Mouse (Mus musculus): ENCODE measurements around the gene Vrk1. TPM values are rescaled to one million over a fixed set of nuclear protein-coding genes. Genes with fewer than 3 reads are reported as not detected.

The Vrk1 gene
- polyA plus RNA-seq, 1 experiment = 15.8 TPM

DNA sequence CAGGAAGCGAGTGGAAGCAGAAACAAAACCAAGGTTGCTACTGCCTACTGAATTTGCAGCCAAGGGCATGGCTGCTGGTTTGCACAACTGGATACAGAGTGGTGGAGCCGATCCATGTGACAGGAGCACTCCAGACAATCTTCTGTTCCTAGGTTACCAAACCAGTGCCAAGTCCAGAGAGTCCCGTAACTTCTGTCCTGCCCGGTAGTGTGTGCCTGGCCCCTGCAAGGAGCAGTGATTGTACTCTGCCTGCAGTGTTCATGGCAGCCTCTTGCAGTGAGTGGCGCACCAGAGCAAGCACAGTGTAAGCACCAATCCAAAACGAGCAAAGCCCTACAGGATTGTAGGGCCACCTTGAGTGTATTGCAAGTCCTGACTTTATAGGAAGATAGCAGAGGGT lies 15.4 kb downstream of the Vrk1 start:
- Histone ChIP-seq H3K27ac (ENCODE audit: control insufficient read depth, insufficient read depth, low read length) (no peak overlapping the region), H3K4me1 (replicated peaks; ENCODE audit: control insufficient read depth, insufficient read depth, low read length) (peaks cover 10% of the 10 kb centered on the region), H3K36me3 (ENCODE audit: control insufficient read depth, insufficient read depth, low read length) (no peaks in the 10 kb centered on the region), H3K27me3 (ENCODE audit: control insufficient read depth, insufficient read depth, low read length) (no peaks in the 10 kb centered on the region), H3K4me3 (ENCODE audit: control insufficient read depth, insufficient read depth, low read length) (no peak overlapping the region)
- 89% methylated on average over 6 of the region's 6 CpGs for WGBS
- TF ChIP-seq CTCF (IDR thresholded peaks at IDR 0.05; ENCODE audit: borderline replicate concordance, control insufficient read depth, extremely low read depth, insufficient read depth, low read length, poor library complexity) = no peak
- no peak for TF ChIP-seq POLR2A (IDR thresholded peaks at IDR 0.05; ENCODE audit: control insufficient read depth, extremely low read depth, insufficient read depth, low read length, poor library complexity)
- DNase-seq = no peak

DNA sequence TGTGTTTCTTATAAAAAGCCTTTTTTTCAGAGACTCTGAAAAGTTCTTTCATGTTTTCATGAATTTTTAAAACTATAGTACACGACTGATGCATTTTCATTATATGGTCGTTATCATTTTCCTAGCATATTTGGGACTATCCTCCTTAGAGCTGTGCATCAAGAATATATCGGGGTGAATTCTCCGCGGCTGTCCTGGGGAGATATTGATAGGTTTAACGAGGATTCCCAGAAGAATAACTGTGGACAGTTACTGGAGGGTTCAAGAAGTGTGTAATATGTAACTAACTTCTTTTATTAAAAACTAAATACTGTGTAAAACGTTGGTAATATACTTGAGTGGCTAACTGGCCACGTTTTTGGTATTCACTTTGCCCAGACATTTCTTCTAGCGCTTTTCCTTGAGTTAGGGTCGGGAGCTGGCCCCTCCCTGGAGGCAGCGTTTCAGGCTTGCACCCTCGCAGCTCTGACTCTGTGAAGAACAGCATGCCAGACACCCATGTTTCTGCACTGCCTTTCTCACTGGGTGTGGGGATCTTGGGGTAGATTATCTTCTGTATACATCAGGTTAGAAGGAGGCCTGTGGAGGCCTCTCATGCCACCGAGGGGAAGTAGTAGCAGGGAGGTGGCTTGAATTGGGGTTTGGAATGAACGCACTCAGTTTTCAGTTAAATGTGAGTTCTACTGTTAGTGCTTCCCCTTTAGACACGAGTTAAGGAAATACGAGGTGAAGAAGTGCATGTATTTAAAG lies 16.5 kb downstream of the Vrk1 start:
- no peak overlapping the region for H3K27ac ChIP-seq (ENCODE audit: control insufficient read depth, insufficient read depth, low read length)
- 54% methylated on average over 16 of the region's 16 CpGs for WGBS

DNA sequence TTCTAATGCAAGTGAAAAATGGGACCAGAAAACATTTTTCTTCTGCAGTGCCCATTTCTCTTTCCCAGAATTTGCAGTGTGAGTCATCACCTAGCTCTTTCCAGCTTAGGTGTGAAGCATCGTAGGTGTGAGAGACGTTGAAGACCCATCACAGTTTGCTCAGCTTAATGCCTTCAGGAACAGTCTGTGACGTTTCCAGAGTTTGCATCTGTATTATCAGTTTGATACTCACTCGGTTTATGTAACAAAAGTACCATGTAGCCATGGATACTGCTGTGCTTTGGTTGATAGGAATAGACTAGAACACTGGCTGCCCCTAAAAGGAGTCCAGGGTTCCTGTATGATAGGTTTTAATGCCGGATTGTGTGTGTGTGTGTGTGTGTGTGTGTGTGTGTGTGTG lies 17.3 kb downstream of the Vrk1 start:
- no peaks in the 10 kb centered on the region for H3K27me3 ChIP-seq (ENCODE audit: control insufficient read depth, insufficient read depth, low read length)
- no peak overlapping the region for H3K4me3 ChIP-seq (ENCODE audit: control insufficient read depth, insufficient read depth, low read length)
- peaks cover 20% of the 10 kb centered on the region for H3K4me1 ChIP-seq (replicated peaks; ENCODE audit: control insufficient read depth, insufficient read depth, low read length)
- no peak for DNase-seq
- no peak for TF ChIP-seq CTCF (IDR thresholded peaks at IDR 0.05; ENCODE audit: borderline replicate concordance, control insufficient read depth, extremely low read depth, insufficient read depth, low read length, poor library complexity)
- no peak for TF ChIP-seq POLR2A (IDR thresholded peaks at IDR 0.05; ENCODE audit: control insufficient read depth, extremely low read depth, insufficient read depth, low read length, poor library complexity)
- no peaks in the 10 kb centered on the region for H3K36me3 ChIP-seq (ENCODE audit: control insufficient read depth, insufficient read depth, low read length)
- no peak overlapping the region for H3K27ac ChIP-seq (ENCODE audit: control insufficient read depth, insufficient read depth, low read length)
- 81% methylated on average over 5 of the region's 5 CpGs for WGBS

More for the DNA sequence above, 16.5 kb downstream of the Vrk1 start:
- Histone ChIP-seq H3K36me3 (ENCODE audit: control insufficient read depth, insufficient read depth, low read length) (no peaks in the 10 kb centered on the region), H3K27me3 (ENCODE audit: control insufficient read depth, insufficient read depth, low read length) (no peaks in the 10 kb centered on the region), H3K4me3 (ENCODE audit: control insufficient read depth, insufficient read depth, low read length) (no peak overlapping the region), H3K4me1 (replicated peaks; ENCODE audit: control insufficient read depth, insufficient read depth, low read length) (peaks cover 13% of the 10 kb centered on the region)
- TF ChIP-seq POLR2A (IDR thresholded peaks at IDR 0.05; ENCODE audit: control insufficient read depth, extremely low read depth, insufficient read depth, low read length, poor library complexity) (no peak), CTCF (IDR thresholded peaks at IDR 0.05; ENCODE audit: borderline replicate concordance, control insufficient read depth, extremely low read depth, insufficient read depth, low read length, poor library complexity) (no peak)
- DNase-seq = no peak

- Histone ChIP-seq H3K27ac (ENCODE audit: control insufficient read depth, insufficient read depth, low read length) (no peak overlapping the region), H3K36me3 (ENCODE audit: control insufficient read depth, insufficient read depth, low read length) (no peaks in the 10 kb centered on the region), H3K27me3 (ENCODE audit: control insufficient read depth, insufficient read depth, low read length) (no peaks in the 10 kb centered on the region), H3K4me3 (ENCODE audit: control insufficient read depth, insufficient read depth, low read length) (no peak overlapping the region), H3K4me1 (replicated peaks; ENCODE audit: control insufficient read depth, insufficient read depth, low read length) (peaks cover 30% of the 10 kb centered on the region)
- TF ChIP-seq CTCF (IDR thresholded peaks at IDR 0.05; ENCODE audit: borderline replicate concordance, control insufficient read depth, extremely low read depth, insufficient read depth, low read length, poor library complexity) (no peak), POLR2A (IDR thresholded peaks at IDR 0.05; ENCODE audit: control insufficient read depth, extremely low read depth, insufficient read depth, low read length, poor library complexity) (no peak)
- no peak for DNase-seq
- WGBS = 82% methylated on average over 2 of the region's 2 CpGs
Measured at GRCm38 (mm10) chr12:106029582-106029981, 19.6 kb downstream of the Vrk1 start.

GRCm38 (mm10) chr12:106030146-106030745 lies 20.2 kb downstream of the Vrk1 start:
- WGBS = 54% methylated on average over 7 of the region's 7 CpGs
- H3K4me3 ChIP-seq (ENCODE audit: control insufficient read depth, insufficient read depth, low read length) = no peak overlapping the region
- DNase-seq = no peak
- H3K27ac ChIP-seq (ENCODE audit: control insufficient read depth, insufficient read depth, low read length) = no peak overlapping the region
- TF ChIP-seq CTCF (IDR thresholded peaks at IDR 0.05; ENCODE audit: borderline replicate concordance, control insufficient read depth, extremely low read depth, insufficient read depth, low read length, poor library complexity) = no peak
- H3K27me3 ChIP-seq (ENCODE audit: control insufficient read depth, insufficient read depth, low read length) = no peaks in the 10 kb centered on the region
- no peaks in the 10 kb centered on the region for H3K36me3 ChIP-seq (ENCODE audit: control insufficient read depth, insufficient read depth, low read length)
- peaks cover 31% of the 10 kb centered on the region for H3K4me1 ChIP-seq (replicated peaks; ENCODE audit: control insufficient read depth, insufficient read depth, low read length)

- no peak overlapping the region for H3K4me3 ChIP-seq (ENCODE audit: control insufficient read depth, insufficient read depth, low read length)
- H3K36me3 ChIP-seq (ENCODE audit: control insufficient read depth, insufficient read depth, low read length) = no peaks in the 10 kb centered on the region
- TF ChIP-seq POLR2A (IDR thresholded peaks at IDR 0.05; ENCODE audit: control insufficient read depth, extremely low read depth, insufficient read depth, low read length, poor library complexity) = no peak
- TF ChIP-seq CTCF (IDR thresholded peaks at IDR 0.05; ENCODE audit: borderline replicate concordance, control insufficient read depth, extremely low read depth, insufficient read depth, low read length, poor library complexity) = no peak
- peaks cover 28% of the 10 kb centered on the region for H3K4me1 ChIP-seq (replicated peaks; ENCODE audit: control insufficient read depth, insufficient read depth, low read length)
- DNase-seq = no peak
- WGBS = 85% methylated on average over 7 of the region's 7 CpGs
- H3K27ac ChIP-seq (ENCODE audit: control insufficient read depth, insufficient read depth, low read length) = no peak overlapping the region
- H3K27me3 ChIP-seq (ENCODE audit: control insufficient read depth, insufficient read depth, low read length) = no peaks in the 10 kb centered on the region
Measured at GRCm38 (mm10) chr12:106030796-106031195, 20.8 kb downstream of the Vrk1 start.

Measured in thymus, adult 2 months (tissue).